Mouse (Mus musculus): Measurements from ENCODE around the gene Tmem203.
A peak's percentile ranks its signal among the peaks of the same experiment; 100 is the strongest.
"Not testable (repeated sequence)": the region's sequence is repeated elsewhere in the genome, so short reads cannot be mapped to it uniquely, and the experiment has no call there.

Gene Tmem203

GRCm38 (mm10) chr2:25234050-25234449 lies 21.2 kb upstream of the Tmem203 start, which contains the start of gene Slc34a3:
Gene Slc34a3, minus strand, starts transcription at chr2:25234364.
- DNase-seq (ENCODE audit: low spot score in 2 of 2) = no peak

DNA sequence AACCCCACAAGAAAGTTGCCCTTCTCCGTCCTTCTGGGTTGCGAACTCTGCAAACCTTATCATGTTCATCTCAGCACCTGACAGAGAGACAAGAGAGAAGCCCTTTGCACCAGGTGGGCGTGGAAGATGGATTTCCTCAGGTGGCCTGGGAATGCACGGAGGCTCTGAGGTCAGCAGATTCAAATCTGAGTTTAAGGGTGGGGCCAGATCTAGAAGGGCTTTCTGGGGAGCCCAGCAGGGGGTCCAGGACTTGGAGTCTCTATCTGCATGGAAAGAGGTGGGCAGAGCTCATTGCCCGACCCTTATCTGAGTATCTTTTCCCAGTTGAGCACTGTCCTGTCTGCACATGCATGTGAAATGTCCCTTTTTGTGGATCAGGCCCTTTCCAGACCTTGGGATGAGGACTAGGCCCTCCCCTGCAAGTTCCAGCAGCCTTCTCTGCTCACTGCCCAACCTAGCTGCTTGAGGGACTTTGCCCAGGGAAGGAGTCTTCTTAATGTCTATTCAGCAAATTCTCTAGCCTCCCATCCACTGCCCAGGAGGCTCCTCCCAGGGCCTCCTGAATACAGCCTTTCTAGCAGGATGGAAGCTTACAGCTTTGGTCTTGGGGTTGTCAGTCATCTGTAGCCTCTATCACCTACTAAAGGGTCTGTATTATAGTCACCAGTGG lies 20.6 kb upstream of the Tmem203 start:
- DNase-seq (ENCODE audit: low spot score in 2 of 2) = no peak

- no peak for DNase-seq (ENCODE audit: low spot score in 2 of 2)
Measured at GRCm38 (mm10) chr2:25236614-25237013, 18.6 kb upstream of the Tmem203 start, which contains the start of gene Rnf224. Gene Rnf224, minus strand, starts transcription at chr2:25236787.

- peak; percentile 64 to 75 for DNase-seq (ENCODE audit: low spot score in 2 of 2)
Measured at GRCm38 (mm10) chr2:25237522-25237921, 17.7 kb upstream of the Tmem203 start.

- DNase-seq (ENCODE audit: low spot score in 2 of 2) = no peak
Measured at GRCm38 (mm10) chr2:25238106-25238505, 17.1 kb upstream of the Tmem203 start.

GRCm38 (mm10) chr2:25239766-25240165 lies 15.5 kb upstream of the Tmem203 start:
- DNase-seq (ENCODE audit: low spot score in 2 of 2) = no peak

DNA sequence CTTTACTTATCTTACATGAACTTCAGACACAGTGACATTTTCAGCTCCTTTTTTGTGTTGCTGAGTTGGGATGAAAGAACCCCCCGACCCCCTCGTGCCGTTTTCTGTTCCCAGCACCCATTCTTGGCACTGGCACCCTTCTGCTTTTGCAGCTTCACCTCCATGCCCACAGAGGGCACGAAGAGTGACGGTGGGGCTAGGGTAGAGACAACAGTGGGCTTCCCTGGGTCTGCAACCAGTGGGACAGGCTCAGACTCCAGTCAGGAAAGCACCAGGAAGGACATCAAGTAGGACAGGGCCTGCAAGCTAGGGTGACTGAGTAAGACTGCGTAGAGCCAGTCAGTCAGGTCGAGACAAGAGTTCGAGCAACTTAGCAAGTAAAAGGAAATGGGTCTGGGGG lies 14.9 kb upstream of the Tmem203 start:
- DNase-seq (ENCODE audit: low spot score in 2 of 2) = no peak

- peak in 1 of 2 experiments; percentile 59 for DNase-seq (ENCODE audit: low spot score in 2 of 2)
Measured at GRCm38 (mm10) chr2:25240723-25241437, 14.4 kb upstream of the Tmem203 start.

DNA sequence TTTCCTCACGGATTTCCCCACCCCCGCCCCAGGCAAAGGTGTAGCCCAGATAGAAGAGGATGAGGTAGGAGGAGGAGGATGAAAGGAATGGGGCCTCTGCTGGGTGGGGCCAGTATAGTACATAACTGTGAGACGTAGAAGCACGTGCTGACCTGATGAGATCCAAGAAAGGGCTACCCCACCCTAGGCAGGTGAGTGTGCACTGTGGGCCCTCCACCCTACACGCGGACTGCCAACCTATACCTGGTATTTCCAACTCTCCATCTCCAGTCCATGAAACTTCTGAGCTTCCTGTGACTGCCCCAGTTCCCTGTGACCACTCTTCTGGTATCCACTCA lies 13.8 kb upstream of the Tmem203 start:
- no peak for DNase-seq (ENCODE audit: low spot score in 2 of 2)

GRCm38 (mm10) chr2:25242101-25242506 lies 13.1 kb upstream of the Tmem203 start, which contains the start of the genes Rnf208 and Cysrt1:
Gene Rnf208, plus strand, starts transcription at chr2:25242255.
Gene Cysrt1, minus strand, starts transcription at chr2:25242452.
- no peak for DNase-seq (ENCODE audit: low spot score in 2 of 2)

GRCm38 (mm10) chr2:25243342-25243741 lies 11.9 kb upstream of the Tmem203 start:
- DNase-seq (ENCODE audit: low spot score in 2 of 2) = no peak

DNA sequence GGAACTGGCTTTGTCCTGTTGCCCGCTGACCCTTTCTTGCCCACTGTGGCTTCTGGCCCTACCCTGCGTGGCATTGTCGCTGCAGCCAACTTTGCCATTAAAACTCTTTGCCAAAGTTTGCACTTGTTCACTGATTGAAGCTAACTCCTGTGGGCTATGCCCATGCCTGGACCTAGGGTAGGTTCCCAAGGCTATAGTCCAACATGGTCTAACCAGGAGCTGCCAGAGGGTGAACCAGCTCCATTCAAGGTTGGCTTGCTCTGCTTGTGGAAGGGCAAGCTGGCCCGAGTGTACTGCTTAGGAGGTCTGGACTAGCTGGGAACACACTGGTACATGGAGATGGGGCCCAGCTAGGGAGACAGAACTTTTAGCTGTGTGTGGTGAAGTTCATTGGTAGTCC lies 11.1 kb upstream of the Tmem203 start:
- DNase-seq (ENCODE audit: low spot score in 2 of 2) = no peak

DNA sequence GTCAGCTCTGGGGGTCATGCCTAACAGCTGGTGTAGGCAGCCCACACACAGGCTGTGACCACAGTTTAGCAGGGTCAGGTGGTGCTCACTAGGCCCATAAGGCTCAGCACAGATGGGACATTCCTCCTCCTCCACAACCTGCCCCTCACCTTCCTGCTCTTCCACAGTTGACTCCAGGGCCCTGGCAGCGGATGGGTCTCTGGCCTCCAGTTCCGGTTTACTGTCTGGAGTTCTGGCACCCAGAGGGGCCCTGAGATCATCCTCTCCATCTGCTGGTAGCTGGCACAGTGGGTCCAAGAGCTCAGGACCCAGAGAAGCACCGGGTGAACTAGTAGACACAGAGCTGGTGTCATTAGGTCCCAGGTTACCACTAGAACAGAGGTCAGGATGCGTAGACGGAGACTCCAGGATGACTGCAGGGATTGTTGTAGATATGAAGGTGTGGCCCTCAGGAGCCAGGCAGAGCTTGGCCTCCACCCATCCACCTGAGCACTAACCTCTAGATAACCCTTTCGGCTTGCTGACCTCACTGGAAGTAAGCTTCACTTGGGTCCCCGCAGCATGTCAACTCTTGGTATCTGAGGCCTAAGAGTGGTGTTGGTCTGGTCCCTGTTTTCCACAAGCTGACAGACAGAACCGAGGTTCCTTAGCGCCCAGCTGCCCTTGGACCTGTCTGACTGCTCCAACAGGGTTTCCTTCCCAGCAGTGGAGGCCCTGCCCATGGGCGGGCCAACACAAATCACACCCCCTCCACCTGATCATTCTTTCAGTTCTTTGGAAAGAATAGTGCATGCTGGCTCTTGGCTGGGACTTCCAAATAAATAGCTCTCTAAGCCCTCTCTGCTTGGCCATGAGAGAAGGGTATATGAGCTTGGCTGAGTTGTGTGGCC lies 8.8 kb upstream of the Tmem203 start, which contains the start of gene AL732309.1:
Gene AL732309.1 (minus strand): TSS at position 681 of the 890 bp plus-strand sequence.
- peak in 1 of 2 experiments; percentile 52 for DNase-seq (ENCODE audit: low spot score in 2 of 2)

- no peak for DNase-seq (ENCODE audit: low spot score in 2 of 2)
Measured at GRCm38 (mm10) chr2:25252331-25252730, 2.9 kb upstream of the Tmem203 start.

DNA sequence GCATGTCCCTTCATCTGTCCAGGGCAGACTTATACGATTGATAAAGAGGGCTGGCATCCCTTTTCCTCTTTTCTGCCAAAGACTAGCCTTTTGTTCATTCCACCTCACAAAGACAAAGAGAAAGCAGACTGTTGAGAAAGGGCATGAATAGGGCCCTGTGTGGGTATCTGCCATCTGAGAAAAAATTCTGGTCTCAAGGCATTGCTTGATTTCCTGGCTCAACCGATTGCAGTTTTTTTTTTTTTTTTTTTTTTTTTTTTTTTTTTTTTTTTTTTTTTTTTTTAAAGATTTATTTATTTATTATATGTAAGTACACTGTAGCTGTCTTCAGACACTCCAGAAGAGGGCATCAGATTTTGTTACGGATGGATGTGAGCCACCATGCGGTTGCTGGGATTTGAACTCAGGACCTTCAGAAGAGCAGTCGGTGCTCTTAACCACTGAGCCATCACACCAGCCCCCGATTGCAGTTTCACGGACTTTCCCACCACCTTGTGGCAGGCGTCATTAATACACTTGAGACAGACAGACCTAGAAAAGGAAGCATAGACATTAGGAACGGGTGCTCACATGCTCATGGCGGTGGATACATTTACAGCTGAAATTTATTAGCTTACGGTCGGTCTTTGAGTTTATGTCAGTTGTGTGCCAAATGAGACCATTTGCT lies 1.3 kb downstream of the Tmem203 start:
- not testable (repeated sequence) for DNase-seq (ENCODE audit: low spot score in 2 of 2)

DNA sequence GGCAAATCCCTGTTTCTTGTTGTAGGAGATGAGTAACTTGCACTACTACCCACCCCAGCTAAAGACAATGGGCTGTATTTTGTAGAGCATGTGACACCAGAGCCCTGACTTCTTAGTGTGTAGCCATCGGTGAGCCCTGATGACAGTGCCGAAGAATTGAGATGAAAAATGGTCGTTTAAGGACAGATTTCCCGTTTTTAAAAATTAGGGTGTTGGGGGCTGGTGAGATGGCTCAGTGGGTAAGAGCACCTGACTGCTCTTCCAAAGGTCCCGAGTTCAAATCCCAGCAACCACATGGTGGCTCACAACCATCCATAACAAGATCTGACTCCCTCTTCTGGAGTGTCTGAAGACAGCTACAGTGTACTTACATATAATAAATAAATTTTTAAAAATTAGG lies 2.0 kb downstream of the Tmem203 start:
- DNase-seq (ENCODE audit: low spot score in 2 of 2) = not testable (repeated sequence)

GRCm38 (mm10) chr2:25258887-25259286 lies 3.6 kb downstream of the Tmem203 start:
- no peak for DNase-seq (ENCODE audit: low spot score in 2 of 2)

- DNase-seq (ENCODE audit: low spot score in 2 of 2) = no peak
Measured at GRCm38 (mm10) chr2:25261870-25262269, 6.6 kb downstream of the Tmem203 start.

- peak; percentile 86 to 91 for DNase-seq (ENCODE audit: low spot score in 2 of 2)
Measured at GRCm38 (mm10) chr2:25262291-25262767, 7.1 kb downstream of the Tmem203 start, which contains the start of gene Tprn. Gene Tprn, plus strand, starts transcription at chr2:25262618.

DNA sequence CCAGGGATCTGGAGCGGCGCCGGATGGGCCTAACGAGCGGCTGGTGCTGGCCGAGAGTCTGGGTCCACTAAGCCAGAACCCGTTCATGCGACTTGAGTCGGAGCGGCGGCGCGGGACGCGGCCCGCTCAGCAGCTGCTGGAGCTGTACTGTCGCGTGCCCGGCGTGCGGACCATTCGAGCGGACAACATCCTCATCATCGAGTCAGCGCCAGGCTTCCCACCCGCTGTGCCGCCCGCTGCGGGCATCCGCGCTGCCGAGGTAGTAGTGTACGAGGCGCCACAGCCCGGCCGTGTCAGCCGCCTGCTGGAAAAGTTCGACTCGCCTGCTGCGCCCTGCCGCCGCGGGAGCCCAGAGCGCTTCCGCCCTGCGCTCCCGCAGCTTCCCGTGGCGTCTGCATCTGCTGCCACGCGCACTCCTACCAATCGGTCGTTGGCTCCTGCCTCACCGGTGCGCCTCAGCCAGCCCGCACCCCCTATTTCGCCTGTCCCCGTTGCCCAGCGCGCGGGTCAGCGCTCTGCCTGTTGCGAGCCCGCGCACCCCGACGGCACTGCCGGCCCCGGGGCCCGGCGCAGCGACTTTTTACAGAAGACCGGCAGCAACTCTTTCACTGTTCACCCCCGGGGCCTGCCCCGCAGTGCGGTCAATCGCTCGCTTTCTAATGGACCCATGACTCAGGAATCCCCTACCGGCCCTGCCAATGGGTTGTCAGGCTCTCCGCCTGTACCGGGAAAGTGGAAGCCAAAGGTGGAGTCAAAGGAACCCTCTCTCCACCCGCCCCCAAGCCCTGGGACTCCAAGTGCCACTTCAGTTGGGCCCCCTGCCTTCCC lies 7.8 kb downstream of the Tmem203 start:
- no peak for DNase-seq (ENCODE audit: low spot score in 2 of 2)

Data from urinary bladder, adult 18-20 months (tissue).